Mouse (Mus musculus) natural killer cell, adult 2 months (primary cell): ENCODE data around the gene Spo11.
A peak's percentile ranks its signal among the peaks of the same experiment; 100 is the strongest.

Experiments
- DNase-seq, 2 experiments: peaks; one replicate each; pipeline ENCODE4 v3.0.0; 2022; ENCODE audit warnings: low spot score in 2 of 2

Spo11 gene

GRCm38 (mm10) chr2:173033531-173033930 is 56.0 kb downstream of the Spo11 start:
- DNase-seq = no peak

GRCm38 (mm10) chr2:173034998-173035397 is 57.5 kb downstream of the Spo11 start:
- DNase-seq = no peak

- DNase-seq = no peak
Measured at GRCm38 (mm10) chr2:173035653-173036052, 58.2 kb downstream of the Spo11 start.

- DNase-seq = no peak
Measured at GRCm38 (mm10) chr2:173036055-173036454, 58.6 kb downstream of the Spo11 start.

GRCm38 (mm10) chr2:173036611-173037010 is 59.1 kb downstream of the Spo11 start:
- no peak for DNase-seq

GRCm38 (mm10) chr2:173037347-173037746 is 59.8 kb downstream of the Spo11 start:
- DNase-seq = no peak

GRCm38 (mm10) chr2:173037827-173038607 is 60.5 kb downstream of the Spo11 start:
- DNase-seq = peak; percentile 56 to 59

GRCm38 (mm10) chr2:173039041-173039440 is 61.5 kb downstream of the Spo11 start:
- DNase-seq = no peak

- no peak for DNase-seq
Measured at GRCm38 (mm10) chr2:173040803-173041202, 63.3 kb downstream of the Spo11 start.

- DNase-seq = no peak
Measured at GRCm38 (mm10) chr2:173041242-173041641, 63.7 kb downstream of the Spo11 start.

- DNase-seq = no peak
Measured at GRCm38 (mm10) chr2:173041893-173042292, 64.4 kb downstream of the Spo11 start.

GRCm38 (mm10) chr2:173042504-173043162 is 65.1 kb downstream of the Spo11 start:
- no peak for DNase-seq
